Mouse (Mus musculus): Measurements from ENCODE around the gene Nrxn3.

Gene Nrxn3

GRCm38 (mm10) chr12:89179970-89180666, 457.4 kb downstream of the Nrxn3 start:
- DNase-seq (ENCODE audit: low spot score) = no peak

- DNase-seq (ENCODE audit: low spot score) = no peak
Measured at GRCm38 (mm10) chr12:89181157-89181561, 458.5 kb downstream of the Nrxn3 start.

- no peak for DNase-seq (ENCODE audit: low spot score)
Measured at GRCm38 (mm10) chr12:89198764-89199525, 476.3 kb downstream of the Nrxn3 start.

- no peak for DNase-seq (ENCODE audit: low spot score)
Measured at GRCm38 (mm10) chr12:89211608-89212007, 488.9 kb downstream of the Nrxn3 start.

- DNase-seq (ENCODE audit: low spot score) = no peak
Measured at GRCm38 (mm10) chr12:89239826-89240225, 517.1 kb downstream of the Nrxn3 start.

GRCm38 (mm10) chr12:89241554-89241953, 518.9 kb downstream of the Nrxn3 start:
- no peak for DNase-seq (ENCODE audit: low spot score)

- no peak for DNase-seq (ENCODE audit: low spot score)
Measured at GRCm38 (mm10) chr12:89242476-89242875, 519.8 kb downstream of the Nrxn3 start.

GRCm38 (mm10) chr12:89255275-89255892, 532.7 kb downstream of the Nrxn3 start:
- DNase-seq (ENCODE audit: low spot score) = no peak

GRCm38 (mm10) chr12:89258879-89259278, 536.2 kb downstream of the Nrxn3 start:
- no peak for DNase-seq (ENCODE audit: low spot score)

GRCm38 (mm10) chr12:89260076-89260475, 537.4 kb downstream of the Nrxn3 start:
- DNase-seq (ENCODE audit: low spot score) = no peak

- no peak for DNase-seq (ENCODE audit: low spot score)
Measured at GRCm38 (mm10) chr12:89262261-89262660, 539.6 kb downstream of the Nrxn3 start.

GRCm38 (mm10) chr12:89282362-89283343, 560.0 kb downstream of the Nrxn3 start:
- no peak for DNase-seq (ENCODE audit: low spot score)

- DNase-seq (ENCODE audit: low spot score) = no peak
Measured at GRCm38 (mm10) chr12:89284412-89284811, 561.7 kb downstream of the Nrxn3 start.

GRCm38 (mm10) chr12:89287037-89287436, 564.4 kb downstream of the Nrxn3 start:
- no peak for DNase-seq (ENCODE audit: low spot score)

- no peak for DNase-seq (ENCODE audit: low spot score)
Measured at GRCm38 (mm10) chr12:89289589-89290274, 567.1 kb downstream of the Nrxn3 start.

GRCm38 (mm10) chr12:89290736-89291574, 568.3 kb downstream of the Nrxn3 start:
- DNase-seq (ENCODE audit: low spot score) = no peak

- peak; percentile 33 for DNase-seq (ENCODE audit: low spot score)
Measured at GRCm38 (mm10) chr12:89302011-89302410, 579.3 kb downstream of the Nrxn3 start.

GRCm38 (mm10) chr12:89310200-89310599, 587.5 kb downstream of the Nrxn3 start:
- DNase-seq (ENCODE audit: low spot score) = no peak

GRCm38 (mm10) chr12:89312586-89312985, 589.9 kb downstream of the Nrxn3 start:
- no peak for DNase-seq (ENCODE audit: low spot score)

GRCm38 (mm10) chr12:89325864-89326560, 603.3 kb downstream of the Nrxn3 start:
- no peak for DNase-seq (ENCODE audit: low spot score)

Measured in yolk sac, embryonic 10.5 days (tissue).